Mouse (Mus musculus): ENCODE results near the gene Clec4a4. TPM values are rescaled to one million over a fixed set of nuclear protein-coding genes. Genes with fewer than 3 reads are reported as not detected.
"Not testable (repeated sequence)": the region's sequence is repeated elsewhere in the genome, so short reads cannot be mapped to it uniquely, and the experiment has no call there.

The Clec4a4 gene
- not detected in 2 replicates for polyA plus RNA-seq (2015; fragmentation: Nextera tagmentation; extraction: Ambion mirVana)

GRCm38 (mm10) chr6:122989876-122990437, at the start of gene Clec4a4:
Clec4a4 (plus strand) TSS chr6:122990367.
- no peaks in the 10 kb centered on the region for H3K36me3 ChIP-seq
- 75% methylated on average over 6 of the region's 6 CpGs for WGBS

GRCm38 (mm10) chr6:122946760-122947159, 43.4 kb upstream of the Clec4a4 start:
- ATAC-seq (ENCODE audit: borderline replicate concordance, extremely low read depth, low FRiP score, low TSS enrichment), result no peak
- Histone ChIP-seq H3K36me3 (no peaks in the 10 kb centered on the region), H3K4me3 (no peak overlapping the region), H3K27ac (no peak overlapping the region), H3K9ac (no peak overlapping the region), H3K9me3 (no peaks in the 10 kb centered on the region), H3K4me2 (no peak overlapping the region), H3K4me1 (no peaks in the 10 kb centered on the region), H3K27me3 (no peaks in the 10 kb centered on the region)
- 78% methylated on average over 2 of the region's 2 CpGs for WGBS

More at GRCm38 (mm10) chr6:122989876-122990437, at the start of gene Clec4a4:
- no peak within 1 kb of the TSS for H3K27ac ChIP-seq
- H3K4me3 ChIP-seq, result no peak within 1 kb of the TSS
- H3K27me3 ChIP-seq, result no peaks in the 10 kb centered on the region
- ATAC-seq (ENCODE audit: borderline replicate concordance, extremely low read depth, low FRiP score, low TSS enrichment), result no peak
- H3K9ac ChIP-seq, result no peak within 1 kb of the TSS
- H3K4me1 ChIP-seq, result no peaks in the 10 kb centered on the region
- no peaks in the 10 kb centered on the region for H3K9me3 ChIP-seq
- H3K4me2 ChIP-seq, result no peak within 1 kb of the TSS

- Histone ChIP-seq H3K4me2 (no peak within 1 kb of the TSS), H3K9ac (no peak within 1 kb of the TSS), H3K27me3 (no peaks in the 10 kb centered on the region), H3K4me1 (no peaks in the 10 kb centered on the region), H3K4me3 (no peak within 1 kb of the TSS), H3K9me3 (no peaks in the 10 kb centered on the region), H3K36me3 (no peaks in the 10 kb centered on the region), H3K27ac (no peak within 1 kb of the TSS)
- ATAC-seq (ENCODE audit: borderline replicate concordance, extremely low read depth, low FRiP score, low TSS enrichment), result no peak
- 76% methylated on average over 8 of the region's 8 CpGs for WGBS
Measured at GRCm38 (mm10) chr6:122952401-122952800, 37.8 kb upstream of the Clec4a4 start, which contains the start of gene Clec4a3. Clec4a3 (plus strand) TSS chr6:122952515.

GRCm38 (mm10) chr6:122964562-122964961, 25.6 kb upstream of the Clec4a4 start:
- WGBS, result 74% methylated on average over 2 of the region's 2 CpGs
- H3K4me2 ChIP-seq, result no peak overlapping the region

GRCm38 (mm10) chr6:122969048-122969447, 21.1 kb upstream of the Clec4a4 start:
- Histone ChIP-seq H3K4me1 (no peaks in the 10 kb centered on the region), H3K4me2 (no peak overlapping the region), H3K36me3 (no peaks in the 10 kb centered on the region), H3K9me3 (no peaks in the 10 kb centered on the region), H3K4me3 (no peak overlapping the region), H3K27ac (no peak overlapping the region), H3K9ac (no peak overlapping the region), H3K27me3 (no peaks in the 10 kb centered on the region)
- ATAC-seq (ENCODE audit: borderline replicate concordance, extremely low read depth, low FRiP score, low TSS enrichment), result no peak
- WGBS, result 81% methylated on average over 2 of the region's 2 CpGs

More at GRCm38 (mm10) chr6:122964562-122964961, 25.6 kb upstream of the Clec4a4 start:
- Histone ChIP-seq H3K9ac (no peak overlapping the region), H3K4me1 (no peaks in the 10 kb centered on the region), H3K27ac (no peak overlapping the region), H3K27me3 (no peaks in the 10 kb centered on the region), H3K36me3 (no peaks in the 10 kb centered on the region), H3K4me3 (no peak overlapping the region), H3K9me3 (no peaks in the 10 kb centered on the region)
- ATAC-seq (ENCODE audit: borderline replicate concordance, extremely low read depth, low FRiP score, low TSS enrichment), result no peak

GRCm38 (mm10) chr6:123004696-123005095, 14.5 kb downstream of the Clec4a4 start:
- WGBS, result 73% methylated on average over 2 of the region's 2 CpGs
- not testable (repeated sequence) for ATAC-seq (ENCODE audit: borderline replicate concordance, extremely low read depth, low FRiP score, low TSS enrichment); H3K27ac ChIP-seq

GRCm38 (mm10) chr6:123005591-123005990, 15.4 kb downstream of the Clec4a4 start:
- Histone ChIP-seq H3K4me2 (no peak overlapping the region), H3K4me1 (no peaks in the 10 kb centered on the region), H3K36me3 (no peaks in the 10 kb centered on the region), H3K27me3 (no peaks in the 10 kb centered on the region), H3K27ac (no peak overlapping the region), H3K4me3 (no peak overlapping the region), H3K9me3 (no peaks in the 10 kb centered on the region), H3K9ac (no peak overlapping the region)
- no peak for ATAC-seq (ENCODE audit: borderline replicate concordance, extremely low read depth, low FRiP score, low TSS enrichment)
- WGBS, result 74% methylated on average over 1 of the region's 1 CpGs

More at GRCm38 (mm10) chr6:123004696-123005095, 14.5 kb downstream of the Clec4a4 start:
- H3K4me3 ChIP-seq, H3K9me3 ChIP-seq, H3K4me1 ChIP-seq, H3K27me3 ChIP-seq, H3K9ac ChIP-seq, H3K36me3 ChIP-seq, H3K4me2 ChIP-seq: not testable (repeated sequence)

- Histone ChIP-seq H3K27me3 (no peaks in the 10 kb centered on the region), H3K36me3 (no peaks in the 10 kb centered on the region), H3K9ac (no peak within 1 kb of the TSS), H3K9me3 (no peaks in the 10 kb centered on the region), H3K4me2 (no peak within 1 kb of the TSS), H3K4me1 (no peaks in the 10 kb centered on the region), H3K27ac (no peak within 1 kb of the TSS), H3K4me3 (no peak within 1 kb of the TSS)
- WGBS, result 70% methylated on average over 2 of the region's 2 CpGs
- ATAC-seq (ENCODE audit: borderline replicate concordance, extremely low read depth, low FRiP score, low TSS enrichment), result no peak
Measured at GRCm38 (mm10) chr6:123049742-123050372, 59.7 kb downstream of the Clec4a4 start, which contains the start of gene Clec4b1. Clec4b1 (plus strand) TSS chr6:123049962.

Other genes with a start within 250 kb of the Clec4a4 start
- gene Slc2a3, start 188.7 kb upstream of the Clec4a4 start, polyA plus RNA-seq (2015; fragmentation: Nextera tagmentation; extraction: Ambion mirVana), result 7.4 and 8.1 TPM in 2 replicates
- gene Foxj2, start 170.5 kb upstream of the Clec4a4 start, polyA plus RNA-seq (2015; fragmentation: Nextera tagmentation; extraction: Ambion mirVana), result 5.1 and 5.8 TPM in 2 replicates
- gene C3ar1, start 134.2 kb upstream of the Clec4a4 start, polyA plus RNA-seq (2015; fragmentation: Nextera tagmentation; extraction: Ambion mirVana), result 3.3 and 3.4 TPM in 2 replicates
- 46.0 and 48.1 TPM in 2 replicates for gene Necap1, start 115.9 kb upstream of the Clec4a4 start, polyA plus RNA-seq (2015; fragmentation: Nextera tagmentation; extraction: Ambion mirVana)
- 2.4 and 3.1 TPM in 2 replicates for gene Clec4a1, start 68.5 kb upstream of the Clec4a4 start, polyA plus RNA-seq (2015; fragmentation: Nextera tagmentation; extraction: Ambion mirVana)
- 3.3 and 3.9 TPM in 2 replicates for gene Clec4a3, start 37.9 kb upstream of the Clec4a4 start, polyA plus RNA-seq (2015; fragmentation: Nextera tagmentation; extraction: Ambion mirVana)
- not detected in 2 replicates for gene Clec4b1, start 59.6 kb downstream of the Clec4a4 start, polyA plus RNA-seq (2015; fragmentation: Nextera tagmentation; extraction: Ambion mirVana)
- 3.0 and 3.5 TPM in 2 replicates for gene Clec4a2, start 116.1 kb downstream of the Clec4a4 start, polyA plus RNA-seq (2015; fragmentation: Nextera tagmentation; extraction: Ambion mirVana)
- not detected in 2 replicates for gene Clec4b2, start 182.5 kb downstream of the Clec4a4 start, polyA plus RNA-seq (2015; fragmentation: Nextera tagmentation; extraction: Ambion mirVana)
- 3.0 and 4.2 TPM in 2 replicates for gene Clec4n, start 239.5 kb downstream of the Clec4a4 start, polyA plus RNA-seq (2015; fragmentation: Nextera tagmentation; extraction: Ambion mirVana)